Mouse (Mus musculus): Measurements from ENCODE around the gene Foxa1.

Foxa1 gene

GRCm38 (mm10) chr12:57546415-57547201 lies at the start of gene Foxa1:
Gene Foxa1, minus strand, starts transcription at chr12:57546916.
- DNase-seq (ENCODE audit: low spot score in 2 of 2), result peak; percentile 46 to 69

- peak; percentile 40 to 59 for DNase-seq (ENCODE audit: low spot score in 2 of 2)
Measured at GRCm38 (mm10) chr12:57575931-57576628, 29.4 kb upstream of the Foxa1 start.

- DNase-seq (ENCODE audit: low spot score in 2 of 2), result no peak
Measured at GRCm38 (mm10) chr12:57572415-57572814, 25.7 kb upstream of the Foxa1 start.

- no peak for DNase-seq (ENCODE audit: low spot score in 2 of 2)
Measured at GRCm38 (mm10) chr12:57571773-57572172, 25.1 kb upstream of the Foxa1 start.

- DNase-seq (ENCODE audit: low spot score in 2 of 2), result no peak
Measured at GRCm38 (mm10) chr12:57563909-57564308, 17.2 kb upstream of the Foxa1 start, which contains the start of gene Ttc6. Gene Ttc6, plus strand, starts transcription at chr12:57564113.

GRCm38 (mm10) chr12:57554091-57554490 lies 7.4 kb upstream of the Foxa1 start:
- DNase-seq (ENCODE audit: low spot score in 2 of 2), result no peak

- DNase-seq (ENCODE audit: low spot score in 2 of 2), result no peak
Measured at GRCm38 (mm10) chr12:57552286-57552685, 5.6 kb upstream of the Foxa1 start.

GRCm38 (mm10) chr12:57550881-57551280 lies 4.2 kb upstream of the Foxa1 start:
- no peak for DNase-seq (ENCODE audit: low spot score in 2 of 2)

- DNase-seq (ENCODE audit: low spot score in 2 of 2), result no peak
Measured at GRCm38 (mm10) chr12:57550181-57550808, 3.6 kb upstream of the Foxa1 start.

- no peak for DNase-seq (ENCODE audit: low spot score in 2 of 2)
Measured at GRCm38 (mm10) chr12:57549667-57550160, 3.0 kb upstream of the Foxa1 start.

- DNase-seq (ENCODE audit: low spot score in 2 of 2), result no peak
Measured at GRCm38 (mm10) chr12:57548981-57549666, 2.4 kb upstream of the Foxa1 start.

GRCm38 (mm10) chr12:57548352-57548980 lies 1.8 kb upstream of the Foxa1 start:
- DNase-seq (ENCODE audit: low spot score in 2 of 2), result no peak

GRCm38 (mm10) chr12:57547890-57548289 lies 1.2 kb upstream of the Foxa1 start:
- DNase-seq (ENCODE audit: low spot score in 2 of 2), result no peak

- DNase-seq (ENCODE audit: low spot score in 2 of 2), result no peak
Measured at GRCm38 (mm10) chr12:57545371-57546241, 1.1 kb downstream of the Foxa1 start.

GRCm38 (mm10) chr12:57544641-57545370 lies 1.9 kb downstream of the Foxa1 start:
- DNase-seq (ENCODE audit: low spot score in 2 of 2), result no peak

GRCm38 (mm10) chr12:57543627-57543991 lies 3.1 kb downstream of the Foxa1 start:
- no peak for DNase-seq (ENCODE audit: low spot score in 2 of 2)

GRCm38 (mm10) chr12:57542746-57543626 lies 3.7 kb downstream of the Foxa1 start:
- DNase-seq (ENCODE audit: low spot score in 2 of 2), result peak in 1 of 2 experiments; percentile 68

- DNase-seq (ENCODE audit: low spot score in 2 of 2), result peak in 1 of 2 experiments; percentile 68
Measured at GRCm38 (mm10) chr12:57541931-57542745, 4.6 kb downstream of the Foxa1 start.
